Mouse (Mus musculus) G1E (cell line): ENCODE data around the gene Lef1. TPM values are rescaled to one million over a fixed set of nuclear protein-coding genes. Genes with fewer than 3 reads are reported as not detected.
A peak's percentile ranks its signal among the peaks of the same experiment; 100 is the strongest.

Experiments used
- ATAC-seq: 2 replicates; pipeline ENCODE4 v1.8.0; 2016; ENCODE audit warnings: mild to moderate bottlenecking; ENCODE audit not compliant: insufficient number of reproducible peaks, poor library complexity, low FRiP score, severe bottlenecking; ENCODE audit errors: extremely low read depth
- DNase-seq: peaks from one replicate; pipeline ENCODE4 v3.0.0; 2012; ENCODE audit warnings: low spot score
- H3K27me3 ChIP-seq: 2 replicates; pipeline ENCODE4 v1.6.1; 2012; ENCODE audit warnings: mild to moderate bottlenecking, low read length, inconsistent platforms; ENCODE audit not compliant: insufficient read depth
- H3K36me3 ChIP-seq: replicated peaks from 2 replicates; pipeline ENCODE3; 2012; ENCODE audit warnings: mild to moderate bottlenecking, inconsistent platforms
- H3K4me1 ChIP-seq: 2 replicates; pipeline ENCODE4 v1.6.1; 2012; ENCODE audit warnings: low read depth, low read length, inconsistent platforms, mixed read lengths; ENCODE audit not compliant: insufficient read depth
- H3K4me3 ChIP-seq: 2 replicates; pipeline ENCODE4 v1.5.1; 2012; ENCODE audit warnings: low read depth, mild to moderate bottlenecking, inconsistent platforms, low read length, moderate library complexity, mixed read lengths
- H3K9me3 ChIP-seq: replicated peaks from 2 replicates; pipeline ENCODE4 v1.6.1; 2012; ENCODE audit warnings: inconsistent platforms
- CTCF ChIP-seq: IDR thresholded peaks from 2 replicates; pipeline ENCODE4 v1.5.1; 2012; ENCODE audit warnings: low read depth, low read length, inconsistent platforms, mixed read lengths
- GATA1 ChIP-seq: IDR thresholded peaks from 2 replicates; pipeline ENCODE4 v1.6.1; 2012; ENCODE audit warnings: borderline replicate concordance, low read length, inconsistent platforms, mixed read lengths
- GATA2 ChIP-seq: IDR thresholded peaks from 2 replicates; pipeline ENCODE4 v1.6.1; 2012; ENCODE audit warnings: low read depth, low read length, inconsistent platforms, borderline replicate concordance
- POLR2AphosphoS5 ChIP-seq: IDR thresholded peaks from 2 replicates; pipeline ENCODE4 v1.6.1; 2012; ENCODE audit warnings: low read depth, low read length, inconsistent platforms; ENCODE audit not compliant: insufficient replicate concordance
- TAL1 ChIP-seq: conservative IDR thresholded peaks from 2 replicates; pipeline ENCODE4 v1.6.1; 2012; ENCODE audit warnings: low read depth, low read length, inconsistent platforms, mixed read lengths
- polyA plus RNA-seq: library from polyadenylated mRNA; stranded (reverse); fragments of >175 nt; gene quantifications from 2 replicates; pipeline ENCODE4 v1.2.3, GENCODE M21; 2012
- total RNA-seq, 2 experiments: library from RNA; stranded (forward) in 1 of 2; stranded (reverse) in 1 of 2; fragments of 200-1000 nt in 1 of 2; fragments of >200 nt in 1 of 2; fragmentation: Nextera tagmentation in 1 of 2; gene quantifications; 2 replicates each; pipeline ENCODE4 v1.2.3; 2014 to 2017

The Lef1 gene
- total and polyA plus RNA-seq, 3 experiments: 0.11 TPM; not detected in 2

- no peaks in the 10 kb centered on the region for H3K27me3 ChIP-seq
- no peak for DNase-seq
- no peaks in the 10 kb centered on the region for H3K36me3 ChIP-seq
- TF ChIP-seq POLR2AphosphoS5: no peak
- TF ChIP-seq TAL1: no peak
- no peak for TF ChIP-seq GATA1
- no peak for TF ChIP-seq CTCF
- TF ChIP-seq GATA2: no peak
- H3K4me1 ChIP-seq: no peaks in the 10 kb centered on the region
- H3K4me3 ChIP-seq: no peak overlapping the region
- H3K9me3 ChIP-seq: peaks cover 38% of the 10 kb centered on the region
- no peak for ATAC-seq
Observed at GRCm38 (mm10) chr3:131202311-131202710, 92.0 kb downstream of the Lef1 start.

GRCm38 (mm10) chr3:131207846-131208245 is 97.6 kb downstream of the Lef1 start:
- H3K27me3 ChIP-seq: no peaks in the 10 kb centered on the region
- H3K4me3 ChIP-seq: no peak overlapping the region
- TF ChIP-seq GATA2: no peak
- no peak for TF ChIP-seq CTCF
- no peak for TF ChIP-seq POLR2AphosphoS5
- TF ChIP-seq TAL1: no peak
- ATAC-seq (no peak), DNase-seq (no peak)
- H3K4me1 ChIP-seq: no peaks in the 10 kb centered on the region
- peaks cover 26% of the 10 kb centered on the region for H3K9me3 ChIP-seq
- no peaks in the 10 kb centered on the region for H3K36me3 ChIP-seq

- ATAC-seq (peak; percentile 72), DNase-seq (no peak)
- Histone ChIP-seq H3K4me3 (no peak overlapping the region), H3K4me1 (no peaks in the 10 kb centered on the region), H3K36me3 (no peaks in the 10 kb centered on the region), H3K9me3 (peaks cover 25% of the 10 kb centered on the region), H3K27me3 (no peaks in the 10 kb centered on the region)
- no peak for TF ChIP-seq TAL1
- no peak for TF ChIP-seq GATA2
- TF ChIP-seq GATA1: no peak
- no peak for TF ChIP-seq CTCF
- TF ChIP-seq POLR2AphosphoS5: no peak
Observed at GRCm38 (mm10) chr3:131208265-131208891, 98.1 kb downstream of the Lef1 start.

- H3K9me3 ChIP-seq: peaks cover 28% of the 10 kb centered on the region
- no peaks in the 10 kb centered on the region for H3K36me3 ChIP-seq
- no peak overlapping the region for H3K4me3 ChIP-seq
- H3K27me3 ChIP-seq: no peaks in the 10 kb centered on the region; the same call in 1 of the 2 replicates
- no peak for ATAC-seq
- no peak for DNase-seq
- TF ChIP-seq CTCF (no peak), POLR2AphosphoS5 (no peak)
- no peaks in the 10 kb centered on the region for H3K4me1 ChIP-seq
Observed at GRCm38 (mm10) chr3:131212200-131212599, 101.9 kb downstream of the Lef1 start.

GRCm38 (mm10) chr3:131214060-131214658 is 103.9 kb downstream of the Lef1 start:
- H3K4me1 ChIP-seq: no peaks in the 10 kb centered on the region
- DNase-seq (no peak), ATAC-seq (no peak)
- no peaks in the 10 kb centered on the region for H3K36me3 ChIP-seq
- H3K4me3 ChIP-seq: no peak overlapping the region
- peaks cover 39% of the 10 kb centered on the region for H3K9me3 ChIP-seq
- TF ChIP-seq TAL1 (no peak), CTCF (no peak), GATA1 (no peak), POLR2AphosphoS5 (no peak), GATA2 (no peak)
- no peaks in the 10 kb centered on the region; the same call in 1 of the 2 replicates for H3K27me3 ChIP-seq

GRCm38 (mm10) chr3:131214841-131215240 is 104.6 kb downstream of the Lef1 start:
- Histone ChIP-seq H3K27me3 (no peaks in the 10 kb centered on the region; the same call in 1 of the 2 replicates), H3K4me1 (no peaks in the 10 kb centered on the region), H3K36me3 (no peaks in the 10 kb centered on the region), H3K4me3 (no peak overlapping the region), H3K9me3 (peaks cover 46% of the 10 kb centered on the region)
- DNase-seq (no peak), ATAC-seq (no peak)
- TF ChIP-seq GATA2 (no peak), GATA1 (no peak), TAL1 (no peak), POLR2AphosphoS5 (no peak), CTCF (no peak)
